Mouse (Mus musculus): ENCODE data around the gene Gpt2. TPM values are rescaled to one million over a fixed set of nuclear protein-coding genes. Genes with fewer than 3 reads are reported as not detected.
A peak's percentile ranks its signal among the peaks of the same experiment; 100 is the strongest.

Gpt2 gene
- polyA plus RNA-seq, 1 experiment from 2014 or later, result 5.7 TPM

GRCm38 (mm10) chr8:85508661-85509060 is 16.3 kb downstream of the Gpt2 start:
- WGBS, result 74% methylated on average over 4 of the region's 4 CpGs
- no peak overlapping the region for H3K9ac ChIP-seq (ENCODE audit: low read length)
- no peak overlapping the region for H3K4me2 ChIP-seq (ENCODE audit: low read depth, low read length)
- H3K27me3 ChIP-seq (ENCODE audit: control insufficient read depth, insufficient read depth, low read length), result no peaks in the 10 kb centered on the region
- H3K4me1 ChIP-seq (ENCODE audit: control insufficient read depth, insufficient read depth, low read length), result no peaks in the 10 kb centered on the region
- no peaks in the 10 kb centered on the region for H3K36me3 ChIP-seq (ENCODE audit: control insufficient read depth, insufficient read depth)
- no peak for ATAC-seq (replicated peaks; ENCODE audit: extremely low read depth, insufficient read depth, low FRiP score)
- H3K9me3 ChIP-seq (replicated peaks; ENCODE audit: control insufficient read depth, low read length), result no peaks in the 10 kb centered on the region
- H3K27ac ChIP-seq (ENCODE audit: low read length), result no peak overlapping the region
- H3K4me3 ChIP-seq (ENCODE audit: low read length), result no peak overlapping the region

- Histone ChIP-seq H3K4me1 (ENCODE audit: control insufficient read depth, insufficient read depth, low read length) (no peaks in the 10 kb centered on the region), H3K27ac (ENCODE audit: low read length) (no peak overlapping the region), H3K36me3 (ENCODE audit: control insufficient read depth, insufficient read depth) (no peaks in the 10 kb centered on the region), H3K4me2 (ENCODE audit: low read depth, low read length) (no peak overlapping the region), H3K27me3 (ENCODE audit: control insufficient read depth, insufficient read depth, low read length) (no peaks in the 10 kb centered on the region), H3K9me3 (replicated peaks; ENCODE audit: control insufficient read depth, low read length) (no peaks in the 10 kb centered on the region), H3K9ac (ENCODE audit: low read length) (no peak overlapping the region), H3K4me3 (ENCODE audit: low read length) (no peak overlapping the region)
- 90% methylated on average over 8 of the region's 8 CpGs for WGBS
- ATAC-seq (replicated peaks; ENCODE audit: extremely low read depth, insufficient read depth, low FRiP score), result no peak
These were observed 19.9 kb downstream of the Gpt2 start for GRCm38 (mm10) chr8:85512234-85512633.

GRCm38 (mm10) chr8:85513283-85513682 is 20.9 kb downstream of the Gpt2 start:
- no peak overlapping the region for H3K4me3 ChIP-seq (ENCODE audit: low read length)
- H3K36me3 ChIP-seq (ENCODE audit: control insufficient read depth, insufficient read depth), result no peaks in the 10 kb centered on the region
- H3K27ac ChIP-seq (ENCODE audit: low read length), result no peak overlapping the region
- H3K4me2 ChIP-seq (ENCODE audit: low read depth, low read length), result no peak overlapping the region
- 76% methylated on average over 4 of the region's 4 CpGs for WGBS
- no peaks in the 10 kb centered on the region for H3K27me3 ChIP-seq (ENCODE audit: control insufficient read depth, insufficient read depth, low read length)
- H3K4me1 ChIP-seq (ENCODE audit: control insufficient read depth, insufficient read depth, low read length), result no peaks in the 10 kb centered on the region
- no peaks in the 10 kb centered on the region for H3K9me3 ChIP-seq (replicated peaks; ENCODE audit: control insufficient read depth, low read length)
- no peak overlapping the region for H3K9ac ChIP-seq (ENCODE audit: low read length)
- no peak for ATAC-seq (replicated peaks; ENCODE audit: extremely low read depth, insufficient read depth, low FRiP score)

GRCm38 (mm10) chr8:85515391-85515790 is 23.0 kb downstream of the Gpt2 start:
- H3K4me2 ChIP-seq (ENCODE audit: low read depth, low read length), result no peak overlapping the region
- H3K36me3 ChIP-seq (ENCODE audit: control insufficient read depth, insufficient read depth), result no peaks in the 10 kb centered on the region
- H3K27ac ChIP-seq (ENCODE audit: low read length), result no peak overlapping the region
- no peak overlapping the region for H3K4me3 ChIP-seq (ENCODE audit: low read length)
- no peaks in the 10 kb centered on the region for H3K4me1 ChIP-seq (ENCODE audit: control insufficient read depth, insufficient read depth, low read length)
- no peak overlapping the region for H3K9ac ChIP-seq (ENCODE audit: low read length)
- WGBS, result 61% methylated on average over 7 of the region's 7 CpGs
- no peaks in the 10 kb centered on the region for H3K27me3 ChIP-seq (ENCODE audit: control insufficient read depth, insufficient read depth, low read length)
- no peak for ATAC-seq (replicated peaks; ENCODE audit: extremely low read depth, insufficient read depth, low FRiP score)
- H3K9me3 ChIP-seq (replicated peaks; ENCODE audit: control insufficient read depth, low read length), result no peaks in the 10 kb centered on the region

- Histone ChIP-seq H3K27ac (ENCODE audit: low read length) (no peak overlapping the region), H3K9me3 (replicated peaks; ENCODE audit: control insufficient read depth, low read length) (no peaks in the 10 kb centered on the region), H3K27me3 (ENCODE audit: control insufficient read depth, insufficient read depth, low read length) (no peaks in the 10 kb centered on the region), H3K4me3 (ENCODE audit: low read length) (no peak overlapping the region), H3K4me1 (ENCODE audit: control insufficient read depth, insufficient read depth, low read length) (no peaks in the 10 kb centered on the region), H3K9ac (ENCODE audit: low read length) (no peak overlapping the region), H3K4me2 (ENCODE audit: low read depth, low read length) (no peak overlapping the region), H3K36me3 (ENCODE audit: control insufficient read depth, insufficient read depth) (no peaks in the 10 kb centered on the region)
- 71% methylated on average over 4 of the region's 4 CpGs for WGBS
- ATAC-seq (replicated peaks; ENCODE audit: extremely low read depth, insufficient read depth, low FRiP score), result no peak
These were observed 25.0 kb downstream of the Gpt2 start for GRCm38 (mm10) chr8:85517336-85517735.

GRCm38 (mm10) chr8:85517956-85518355 is 25.6 kb downstream of the Gpt2 start:
- Histone ChIP-seq H3K4me1 (ENCODE audit: control insufficient read depth, insufficient read depth, low read length) (no peaks in the 10 kb centered on the region), H3K4me3 (ENCODE audit: low read length) (no peak overlapping the region), H3K4me2 (ENCODE audit: low read depth, low read length) (no peak overlapping the region), H3K36me3 (ENCODE audit: control insufficient read depth, insufficient read depth) (no peaks in the 10 kb centered on the region), H3K27ac (ENCODE audit: low read length) (no peak overlapping the region), H3K9ac (ENCODE audit: low read length) (no peak overlapping the region), H3K27me3 (ENCODE audit: control insufficient read depth, insufficient read depth, low read length) (no peaks in the 10 kb centered on the region), H3K9me3 (replicated peaks; ENCODE audit: control insufficient read depth, low read length) (no peaks in the 10 kb centered on the region)
- ATAC-seq (replicated peaks; ENCODE audit: extremely low read depth, insufficient read depth, low FRiP score), result no peak
- 86% methylated on average over 10 of the region's 10 CpGs for WGBS

GRCm38 (mm10) chr8:85520586-85520985 is 28.2 kb downstream of the Gpt2 start:
- H3K27ac ChIP-seq (ENCODE audit: low read length), result no peak overlapping the region
- 90% methylated on average over 4 of the region's 4 CpGs for WGBS
- H3K9me3 ChIP-seq (replicated peaks; ENCODE audit: control insufficient read depth, low read length), result no peaks in the 10 kb centered on the region
- H3K36me3 ChIP-seq (ENCODE audit: control insufficient read depth, insufficient read depth), result no peaks in the 10 kb centered on the region
- H3K9ac ChIP-seq (ENCODE audit: low read length), result no peak overlapping the region
- H3K4me1 ChIP-seq (ENCODE audit: control insufficient read depth, insufficient read depth, low read length), result peaks cover 5% of the 10 kb centered on the region
- no peak overlapping the region for H3K4me3 ChIP-seq (ENCODE audit: low read length)
- H3K27me3 ChIP-seq (ENCODE audit: control insufficient read depth, insufficient read depth, low read length), result no peaks in the 10 kb centered on the region
- H3K4me2 ChIP-seq (ENCODE audit: low read depth, low read length), result no peak overlapping the region
- no peak for ATAC-seq (replicated peaks; ENCODE audit: extremely low read depth, insufficient read depth, low FRiP score)

GRCm38 (mm10) chr8:85521332-85521731 is 29.0 kb downstream of the Gpt2 start:
- no peak overlapping the region for H3K4me3 ChIP-seq (ENCODE audit: low read length)
- H3K36me3 ChIP-seq (ENCODE audit: control insufficient read depth, insufficient read depth), result no peaks in the 10 kb centered on the region
- no peak overlapping the region for H3K27ac ChIP-seq (ENCODE audit: low read length)
- WGBS, result 83% methylated on average over 8 of the region's 8 CpGs
- no peak overlapping the region for H3K4me2 ChIP-seq (ENCODE audit: low read depth, low read length)
- H3K9me3 ChIP-seq (replicated peaks; ENCODE audit: control insufficient read depth, low read length), result no peaks in the 10 kb centered on the region
- H3K9ac ChIP-seq (ENCODE audit: low read length), result no peak overlapping the region
- no peak for ATAC-seq (replicated peaks; ENCODE audit: extremely low read depth, insufficient read depth, low FRiP score)
- no peaks in the 10 kb centered on the region for H3K27me3 ChIP-seq (ENCODE audit: control insufficient read depth, insufficient read depth, low read length)
- H3K4me1 ChIP-seq (ENCODE audit: control insufficient read depth, insufficient read depth, low read length), result peaks cover 7% of the 10 kb centered on the region

- ATAC-seq (replicated peaks; ENCODE audit: extremely low read depth, insufficient read depth, low FRiP score), result peak; percentile 58; the same call in 1 of the 2 replicates
- Histone ChIP-seq H3K9ac (ENCODE audit: low read length) (no peak overlapping the region), H3K4me1 (ENCODE audit: control insufficient read depth, insufficient read depth, low read length) (peaks cover 7% of the 10 kb centered on the region), H3K36me3 (ENCODE audit: control insufficient read depth, insufficient read depth) (no peaks in the 10 kb centered on the region), H3K27ac (ENCODE audit: low read length) (peak overlapping the region; percentile 61; the same call in 1 of the 2 replicates), H3K4me2 (ENCODE audit: low read depth, low read length) (no peak overlapping the region), H3K27me3 (ENCODE audit: control insufficient read depth, insufficient read depth, low read length) (no peaks in the 10 kb centered on the region), H3K4me3 (ENCODE audit: low read length) (no peak overlapping the region), H3K9me3 (replicated peaks; ENCODE audit: control insufficient read depth, low read length) (no peaks in the 10 kb centered on the region)
- 71% methylated on average over 7 of the region's 7 CpGs for WGBS
These were observed 31.7 kb downstream of the Gpt2 start for GRCm38 (mm10) chr8:85524086-85524485.

GRCm38 (mm10) chr8:85526105-85526504 is 33.7 kb downstream of the Gpt2 start:
- Histone ChIP-seq H3K9me3 (replicated peaks; ENCODE audit: control insufficient read depth, low read length) (no peaks in the 10 kb centered on the region; the same call in 1 of the 2 replicates), H3K36me3 (ENCODE audit: control insufficient read depth, insufficient read depth) (0 out of 2 replicates have a peak, but pooled peaks cover 3% of the 10 kb centered on the region), H3K9ac (ENCODE audit: low read length) (no peak overlapping the region), H3K4me2 (ENCODE audit: low read depth, low read length) (no peak overlapping the region), H3K4me3 (ENCODE audit: low read length) (no peak overlapping the region), H3K27ac (ENCODE audit: low read length) (no peak overlapping the region), H3K4me1 (ENCODE audit: control insufficient read depth, insufficient read depth, low read length) (peaks cover 7% of the 10 kb centered on the region), H3K27me3 (ENCODE audit: control insufficient read depth, insufficient read depth, low read length) (no peaks in the 10 kb centered on the region)
- no peak for ATAC-seq (replicated peaks; ENCODE audit: extremely low read depth, insufficient read depth, low FRiP score)
- WGBS, result 23% methylated on average over 6 of the region's 6 CpGs

Data from heart, embryonic 16.5 days (tissue).